Mouse (Mus musculus) frontal cortex, postnatal 10 days (tissue): ENCODE results near the gene Atpif1.
"Not testable (repeated sequence)": the region's sequence is repeated elsewhere in the genome, so short reads cannot be mapped to it uniquely, and the experiment has no call there.

Source experiments
- DNase-seq, 2 experiments: peaks; one replicate each; pipeline ENCODE4 v3.0.0; 2022; ENCODE audit warnings: low spot score in 2 of 2, mixed read lengths in 1 of 2

Atpif1 gene

DNA sequence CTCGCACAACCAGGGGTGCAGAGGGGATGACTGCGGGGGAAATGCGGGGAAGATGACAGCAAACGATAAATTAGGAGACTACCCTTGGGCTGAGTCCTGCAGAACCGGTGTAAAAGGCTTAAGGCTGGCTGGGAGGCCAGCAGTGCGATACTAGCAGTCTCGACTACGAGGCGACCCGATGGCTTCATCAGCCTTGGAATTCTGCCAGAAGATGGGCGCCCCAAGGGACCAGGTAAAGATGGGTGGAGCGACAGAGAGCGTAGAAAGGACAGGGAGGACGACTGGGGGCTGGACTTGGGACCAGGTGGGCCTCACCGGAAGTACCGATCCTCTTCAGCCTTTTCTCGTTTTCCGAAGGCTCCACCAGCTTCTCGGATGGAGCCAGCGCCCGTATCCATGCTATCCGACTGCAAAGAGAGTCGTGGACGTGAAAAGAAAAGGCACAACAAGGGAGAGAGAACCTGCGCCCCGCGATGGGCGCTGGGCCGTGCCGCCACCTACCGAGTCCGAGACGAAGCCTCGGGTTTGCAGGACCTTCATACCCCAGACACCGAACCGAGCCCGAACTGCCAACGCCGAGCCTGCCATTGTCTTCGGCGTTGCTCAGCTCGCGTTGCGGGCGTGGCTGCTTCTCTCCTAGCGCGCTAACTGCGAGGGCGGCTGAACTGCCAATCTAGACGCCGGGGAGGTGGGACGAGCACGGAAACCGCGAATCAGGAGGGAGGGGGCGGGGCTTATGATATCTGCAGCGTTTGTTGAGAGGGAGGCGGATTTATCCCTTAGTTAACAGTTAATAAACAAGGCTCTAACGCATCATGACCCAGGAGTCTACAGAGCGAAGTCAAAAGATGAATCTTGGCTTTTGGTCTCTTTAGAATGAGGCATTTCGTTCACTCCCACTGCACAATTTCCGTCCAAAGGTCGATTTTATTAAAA, at the start of gene Atpif1:
Gene Atpif1 (minus strand): TSS at position 679 of the 936 bp plus-strand sequence.
- DNase-seq = peak; percentile 81 to 86

DNA sequence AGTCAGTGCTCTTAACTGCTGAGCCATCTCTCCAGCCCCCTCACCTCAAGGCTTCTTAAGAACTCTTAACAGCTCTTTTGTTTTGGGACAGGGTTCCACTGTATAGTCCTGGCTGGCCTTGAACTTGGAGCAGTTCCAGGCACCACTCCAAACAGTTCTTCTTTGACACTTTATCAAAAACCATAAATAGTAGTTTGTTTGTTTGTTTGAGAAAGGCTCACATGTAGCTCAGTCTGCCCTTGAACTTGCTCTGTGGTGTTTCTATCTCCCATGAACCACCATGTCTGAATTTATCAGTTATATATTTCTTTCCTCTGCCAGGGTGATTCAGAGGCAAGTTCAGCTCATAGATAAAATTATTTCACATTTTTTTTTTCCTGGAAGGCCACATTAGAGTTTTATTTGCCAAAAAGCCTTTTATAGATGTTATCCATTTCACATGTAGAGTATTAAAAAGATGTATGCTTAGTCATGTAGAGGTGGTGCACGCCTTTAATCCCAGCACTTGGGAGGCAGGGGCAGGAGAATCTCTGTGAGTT, 41.4 kb upstream of the Atpif1 start:
- no peak for DNase-seq

DNA sequence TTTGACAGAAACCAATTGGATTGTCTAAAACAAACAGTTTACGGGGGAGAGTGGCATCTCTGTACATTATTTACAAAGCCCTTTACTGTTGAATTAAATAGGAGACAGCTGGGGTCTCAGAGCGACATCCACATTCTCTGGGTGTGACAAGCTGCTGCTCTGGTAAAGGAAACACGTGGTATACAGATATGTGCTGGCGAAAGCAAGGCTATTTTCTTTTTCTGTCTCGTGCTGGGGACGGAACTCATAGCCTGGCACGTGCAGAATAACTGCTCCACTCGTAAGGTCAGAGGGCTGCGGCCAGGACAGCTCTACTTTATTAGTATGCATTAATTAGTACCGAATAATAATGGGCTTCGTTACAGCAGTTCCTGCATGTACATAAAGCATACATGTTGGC, 39.9 kb upstream of the Atpif1 start:
- DNase-seq = no peak

GRCm38 (mm10) chr4:132571190-132571589, 37.7 kb upstream of the Atpif1 start:
- DNase-seq = no peak

GRCm38 (mm10) chr4:132569115-132569514, 35.7 kb upstream of the Atpif1 start:
- DNase-seq = no peak

DNA sequence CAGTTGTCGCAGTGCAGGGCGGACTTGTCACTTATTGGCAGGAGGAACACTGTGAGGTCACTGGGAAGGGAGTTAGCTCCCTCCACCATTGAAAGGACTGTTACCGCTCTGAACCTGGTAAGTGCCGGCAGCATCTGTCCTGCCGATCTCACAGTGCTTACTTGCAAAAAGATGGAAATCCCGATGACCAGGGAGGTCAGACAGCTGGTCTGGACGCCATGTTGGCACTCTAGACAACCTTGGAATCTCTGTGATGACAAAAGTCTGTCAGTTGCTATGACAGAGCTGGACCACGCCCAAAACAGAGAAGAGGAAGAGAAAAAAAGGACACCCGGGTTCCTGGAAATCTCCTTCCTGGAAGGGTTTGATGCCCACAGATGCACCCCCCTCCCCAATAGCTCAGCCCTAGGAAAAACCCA, 33.9 kb upstream of the Atpif1 start:
- DNase-seq = no peak

- DNase-seq = peak in 1 of 2 experiments; percentile 21
Measured at GRCm38 (mm10) chr4:132565089-132565747, 31.8 kb upstream of the Atpif1 start.

GRCm38 (mm10) chr4:132563965-132564364, 30.5 kb upstream of the Atpif1 start, which contains the start of gene Ptafr:
Ptafr (plus strand) TSS chr4:132564067.
- peak; percentile 25 to 48 for DNase-seq

DNA sequence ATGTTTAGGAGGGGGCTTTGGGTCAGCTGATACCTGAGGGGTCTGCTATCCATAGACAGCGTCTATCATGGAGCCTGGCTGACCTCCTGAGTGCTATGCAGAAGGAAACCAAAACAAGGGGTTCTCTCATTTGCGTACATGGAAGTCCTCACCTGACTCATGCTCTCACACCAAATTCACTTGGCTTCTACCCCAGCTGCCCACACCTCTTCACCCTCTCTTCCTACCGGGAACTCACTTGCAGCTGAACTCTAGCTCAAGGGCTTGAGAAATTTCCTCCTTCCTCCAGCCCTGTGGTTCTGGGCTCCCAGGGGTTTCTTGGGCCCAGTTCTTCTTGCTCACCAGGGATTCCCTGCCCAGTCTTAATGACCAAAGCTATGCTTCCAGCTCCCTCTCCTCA, 29.8 kb upstream of the Atpif1 start:
- DNase-seq = no peak

GRCm38 (mm10) chr4:132555550-132555949, 22.1 kb upstream of the Atpif1 start:
- DNase-seq = not testable (repeated sequence)

DNA sequence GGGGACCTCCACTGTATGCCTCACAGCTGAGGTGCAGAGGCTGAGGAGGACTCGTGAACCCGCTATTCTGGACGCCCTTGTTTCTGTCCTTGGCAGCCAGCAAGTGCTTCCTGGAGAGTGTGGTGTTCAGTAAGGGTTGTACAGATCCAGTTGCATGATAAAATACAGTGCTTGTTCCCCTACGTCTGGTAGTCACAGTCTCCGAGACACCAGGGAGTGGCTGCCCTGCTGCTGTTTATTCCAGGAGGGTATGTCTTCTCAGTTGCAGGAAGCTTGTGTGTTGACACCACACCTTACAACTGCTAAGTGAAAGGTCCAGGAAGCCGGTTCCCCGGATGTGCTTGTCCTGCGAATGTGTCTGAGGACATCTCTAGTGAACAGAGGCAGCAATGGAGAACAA, 21.2 kb upstream of the Atpif1 start:
- DNase-seq = no peak

- no peak for DNase-seq
Measured at GRCm38 (mm10) chr4:132554221-132554620, 20.8 kb upstream of the Atpif1 start.

- DNase-seq = peak in 1 of 2 experiments; percentile 51
Measured at GRCm38 (mm10) chr4:132545851-132546250, 12.4 kb upstream of the Atpif1 start.

- no peak for DNase-seq
Measured at GRCm38 (mm10) chr4:132542724-132543123, 9.3 kb upstream of the Atpif1 start.

GRCm38 (mm10) chr4:132541413-132541812, 8.0 kb upstream of the Atpif1 start:
- no peak for DNase-seq

- DNase-seq = no peak
Measured at GRCm38 (mm10) chr4:132539481-132539880, 6.0 kb upstream of the Atpif1 start.

GRCm38 (mm10) chr4:132535406-132536121, 2.1 kb upstream of the Atpif1 start, which contains the start of gene Dnajc8:
Dnajc8 (plus strand) TSS chr4:132535550.
- peak; percentile 86 to 94 for DNase-seq

- DNase-seq = no peak
Measured at GRCm38 (mm10) chr4:132532496-132532895, 963 bp downstream of the Atpif1 start.

DNA sequence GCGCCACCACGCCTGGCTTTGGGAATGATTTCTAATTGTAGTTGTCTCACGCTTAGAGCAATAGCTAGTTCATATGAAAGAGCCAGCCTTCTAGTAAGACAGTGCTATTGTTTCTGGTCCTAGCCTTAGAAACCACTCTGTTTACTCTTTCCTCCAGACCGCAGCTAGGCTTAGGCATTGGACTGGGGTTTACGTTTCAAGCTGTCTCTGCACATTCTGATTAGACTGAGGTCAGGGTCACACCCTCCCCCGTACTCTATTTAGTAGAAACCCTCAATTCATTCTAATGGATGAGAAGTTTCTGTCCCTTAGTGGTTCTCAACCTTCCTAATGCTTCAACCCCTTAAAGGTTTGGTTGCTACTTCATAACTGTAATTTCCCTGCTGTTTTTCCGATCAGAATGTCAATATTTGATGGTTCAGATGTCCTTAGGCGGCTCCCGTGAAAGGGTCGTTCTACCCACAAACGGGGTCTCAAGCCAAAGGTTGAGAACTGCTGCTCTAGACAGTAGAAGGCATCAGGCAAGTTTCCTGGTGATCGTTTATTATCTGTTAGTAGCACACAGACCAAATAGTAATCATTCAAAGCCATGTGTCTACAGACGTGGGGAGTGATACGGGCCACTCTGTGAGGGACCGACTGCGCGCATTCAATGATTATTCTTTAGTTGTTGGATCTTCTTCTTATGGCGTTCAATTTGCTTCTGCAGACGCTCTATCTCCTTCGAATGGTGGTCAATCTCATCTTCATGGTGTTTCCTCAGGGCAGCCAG, 3.2 kb downstream of the Atpif1 start:
- no peak for DNase-seq

GRCm38 (mm10) chr4:132529344-132529743, 4.1 kb downstream of the Atpif1 start:
- DNase-seq = no peak
